Mouse (Mus musculus) liver, embryonic 11.5 days (tissue): Measurements from ENCODE around the gene Olfr370. TPM values are rescaled to one million over a fixed set of nuclear protein-coding genes. Genes with fewer than 3 reads are reported as not detected.

ENCODE experiments used
- ATAC-seq: fragments of 200-750 bp; cut with Nextera tagmentation; replicated peaks from 2 replicates; pipeline ENCODE4 v1.8.0; 2017; ENCODE audit warnings: moderate number of reproducible peaks, mild to moderate bottlenecking, moderate TSS enrichment, moderate library complexity; ENCODE audit not compliant: low FRiP score
- DNase-seq: peaks from one replicate; pipeline ENCODE4 v3.0.0-alpha.2; 2017; ENCODE audit warnings: low spot score
- H3K27ac ChIP-seq: fragments of 300-500 bp; sonication (generic); 2 replicates; pipeline ENCODE4 v1.5.1; 2014; ENCODE audit warnings: mild to moderate bottlenecking, low read depth, low read length, control low read depth
- H3K27me3 ChIP-seq: fragments of 300-500 bp; sonication (generic); replicated peaks from 2 replicates; pipeline ENCODE4 v1.6.1; 2014; ENCODE audit warnings: low read length, mixed read lengths; ENCODE audit not compliant: control insufficient read depth, insufficient read depth
- H3K36me3 ChIP-seq: fragments of 300-500 bp; sonication (generic); 2 replicates; pipeline ENCODE4 v1.6.1; 2014; ENCODE audit warnings: mild to moderate bottlenecking, low read length, moderate library complexity, mixed read lengths; ENCODE audit not compliant: control insufficient read depth, insufficient read depth
- H3K4me1 ChIP-seq: fragments of 300-500 bp; sonication (generic); replicated peaks from 2 replicates; pipeline ENCODE4 v1.6.1; 2014; ENCODE audit warnings: low read length, mixed read lengths; ENCODE audit not compliant: control insufficient read depth, insufficient read depth
- H3K4me2 ChIP-seq: fragments of 300-500 bp; sonication (generic); 2 replicates; pipeline ENCODE4 v1.6.1; 2014; ENCODE audit warnings: mild to moderate bottlenecking, control low read depth, moderate library complexity
- H3K4me3 ChIP-seq: fragments of 300-500 bp; sonication (generic); 2 replicates; pipeline ENCODE4 v1.5.1; 2014; ENCODE audit warnings: low read depth, low read length, control low read depth
- H3K9ac ChIP-seq: fragments of 300-500 bp; sonication (generic); 2 replicates; pipeline ENCODE4 v1.6.1; 2014; ENCODE audit warnings: low read depth, low read length, control low read depth
- H3K9me3 ChIP-seq: fragments of 300-500 bp; sonication (generic); 2 replicates; pipeline ENCODE4 v1.6.1; 2016; ENCODE audit warnings: low read length, inconsistent platforms, mixed read lengths; ENCODE audit not compliant: control insufficient read depth
- WGBS: fragments of 180-500 bp; shearing (Covaris S2); extraction: QIAGEN DNeasy Blood & Tissue Kit; methylation state at CpG from one replicate; pipeline ENCODE4 v1.1.7; 2014; 5-methylcytosine and 5-hydroxymethylcytosine counted together
- polyA plus RNA-seq: library from polyadenylated mRNA; unstranded; fragments of >200 nt; fragmentation: Nextera tagmentation; extraction: Ambion mirVana; gene quantifications from 2 replicates; pipeline ENCODE4 v1.2.1, GENCODE M21; 2014

The Olfr370 gene
- polyA plus RNA-seq, 1 experiment from 2014 or later = not detected

- no peak overlapping the region for H3K4me2 ChIP-seq
- DNase-seq = no peak
- 88% methylated on average over 5 of the region's 5 CpGs for WGBS
- no peaks in the 10 kb centered on the region for H3K27me3 ChIP-seq
- H3K9ac ChIP-seq = no peak overlapping the region
- no peak overlapping the region for H3K27ac ChIP-seq
- no peak overlapping the region for H3K4me3 ChIP-seq
- H3K4me1 ChIP-seq = peaks cover 13% of the 10 kb centered on the region
- no peaks in the 10 kb centered on the region for H3K9me3 ChIP-seq
- peaks cover 14% of the 10 kb centered on the region for H3K36me3 ChIP-seq
- no peak for ATAC-seq
Measured at GRCm38 (mm10) chr8:83588886-83589285, 53.3 kb downstream of the Olfr370 start.

- no peak for DNase-seq
- Histone ChIP-seq H3K4me3 (no peak overlapping the region), H3K36me3 (peaks cover 10% of the 10 kb centered on the region), H3K4me2 (no peak overlapping the region), H3K27me3 (no peaks in the 10 kb centered on the region), H3K4me1 (peaks cover 15% of the 10 kb centered on the region), H3K27ac (no peak overlapping the region), H3K9ac (no peak overlapping the region), H3K9me3 (no peaks in the 10 kb centered on the region)
- 86% methylated on average over 7 of the region's 7 CpGs for WGBS
- ATAC-seq = no peak
Measured at GRCm38 (mm10) chr8:83590488-83591023, 55.0 kb downstream of the Olfr370 start.

- peaks cover 15% of the 10 kb centered on the region for H3K4me1 ChIP-seq
- no peaks in the 10 kb centered on the region for H3K27me3 ChIP-seq
- peaks cover 5% of the 10 kb centered on the region; the same call in 1 of the 2 replicates for H3K36me3 ChIP-seq
- no peak for ATAC-seq
- peak overlapping the region; percentile 90 for H3K4me3 ChIP-seq
- no peak overlapping the region for H3K9ac ChIP-seq
- H3K4me2 ChIP-seq = peak overlapping the region; percentile 78
- 84% methylated on average over 3 of the region's 3 CpGs for WGBS
- no peak overlapping the region for H3K27ac ChIP-seq
- H3K9me3 ChIP-seq = no peaks in the 10 kb centered on the region
- DNase-seq = no peak
Measured at GRCm38 (mm10) chr8:83592682-83593081, 57.1 kb downstream of the Olfr370 start.

GRCm38 (mm10) chr8:83593325-83594166 lies 58.0 kb downstream of the Olfr370 start:
- Histone ChIP-seq H3K9me3 (no peaks in the 10 kb centered on the region), H3K27ac (peak overlapping the region; percentile 78), H3K4me3 (peak overlapping the region; percentile 90), H3K27me3 (no peaks in the 10 kb centered on the region), H3K9ac (peak overlapping the region; percentile 92), H3K4me2 (peak overlapping the region; percentile 78), H3K4me1 (peaks cover 15% of the 10 kb centered on the region), H3K36me3 (peaks cover 5% of the 10 kb centered on the region; the same call in 1 of the 2 replicates)
- DNase-seq (no peak), ATAC-seq (peak; percentile 8)
- WGBS = 6% methylated on average over 22 of the region's 22 CpGs

- Histone ChIP-seq H3K27ac (peak overlapping the region; percentile 90), H3K4me1 (peaks cover 19% of the 10 kb centered on the region), H3K9me3 (no peaks in the 10 kb centered on the region), H3K9ac (peak overlapping the region; percentile 92), H3K36me3 (0 out of 2 replicates have a peak, but pooled peaks cover under 1% of the 10 kb centered on the region), H3K4me2 (peak overlapping the region; percentile 78), H3K4me3 (peak overlapping the region; percentile 90), H3K27me3 (no peaks in the 10 kb centered on the region)
- peak; percentile 99 for DNase-seq
- ATAC-seq = peak; percentile 98
- WGBS = under 1% methylated on average over 43 of the region's 43 CpGs
Measured at GRCm38 (mm10) chr8:83594167-83595049, 58.8 kb downstream of the Olfr370 start.

Other genes with a start within 250 kb of the Olfr370 start
- not detected in 2 replicates for gene Ucp1, start 245.4 kb upstream of the Olfr370 start, polyA plus RNA-seq
- gene Elmod2, start 203.3 kb upstream of the Olfr370 start, polyA plus RNA-seq = 15.0 and 18.1 TPM in 2 replicates
- gene Mgat4d, start 187.3 kb upstream of the Olfr370 start, polyA plus RNA-seq = not detected in 2 replicates
- gene Clgn, start 145.9 kb upstream of the Olfr370 start, polyA plus RNA-seq = 0.62 and 0.87 TPM in 2 replicates
- 83.3 and 91.0 TPM in 2 replicates for gene Scoc, start 77.4 kb upstream of the Olfr370 start, polyA plus RNA-seq
- 321 and 354 TPM in 2 replicates for gene Ndufb7, start 30.9 kb downstream of the Olfr370 start, polyA plus RNA-seq
- gene Tecr, start 72.2 kb downstream of the Olfr370 start, polyA plus RNA-seq = 468 and 475 TPM in 2 replicates
- gene Dnajb1, start 72.4 kb downstream of the Olfr370 start, polyA plus RNA-seq = 75.9 and 77.1 TPM in 2 replicates
- 113 and 114 TPM in 2 replicates for gene Gipc1, start 116.9 kb downstream of the Olfr370 start, polyA plus RNA-seq
- 0.49 and 0.53 TPM in 2 replicates for gene Ptger1, start 130.9 kb downstream of the Olfr370 start, polyA plus RNA-seq
- gene Pkn1, start 163.4 kb downstream of the Olfr370 start, polyA plus RNA-seq = 23.3 and 24.3 TPM in 2 replicates
- gene Ddx39, start 179.4 kb downstream of the Olfr370 start, polyA plus RNA-seq = 375 and 420 TPM in 2 replicates
- 16.8 and 17.2 TPM in 2 replicates for gene Adgre5, start 205.5 kb downstream of the Olfr370 start, polyA plus RNA-seq